Mouse (Mus musculus) left cerebral cortex, adult 8-10 months (tissue): ENCODE data around the gene Fads2. TPM values are rescaled to one million over a fixed set of nuclear protein-coding genes. Genes with fewer than 3 reads are reported as not detected.

ENCODE experiments used
- DNase-seq, 2 experiments: peaks; one replicate each; pipeline ENCODE4 v3.0.0; 2022; ENCODE audit warnings: low spot score in 2 of 2
- total RNA-seq, 4 experiments: library from RNA; stranded (reverse); gene quantifications; 2 replicates each; pipeline ENCODE4 v1.2.4; 2022

Gene Fads2
- total RNA-seq, 4 experiments from 2014 or later, result 123 to 134 (median 128) TPM

DNA sequence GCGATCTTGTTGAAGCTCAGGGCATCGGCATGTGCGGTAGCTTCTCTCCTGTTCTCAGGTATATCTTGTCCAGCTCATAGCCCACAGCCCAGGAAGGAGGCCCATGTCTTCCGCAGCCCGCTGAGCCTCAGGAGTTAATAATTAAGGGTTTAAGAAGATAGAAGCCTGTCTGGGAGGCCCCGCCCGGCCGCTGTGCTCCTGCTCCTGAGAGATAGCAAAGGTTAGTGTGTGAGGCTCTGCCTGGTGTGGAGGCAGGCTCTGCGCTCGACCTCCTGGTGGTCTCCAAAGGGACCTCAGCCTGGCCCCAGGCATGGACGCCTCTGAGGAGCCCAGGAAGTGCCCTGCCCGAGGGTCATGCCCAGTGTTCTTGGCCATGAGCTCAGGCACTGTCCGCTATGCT is 86.7 kb downstream of the Fads2 start:
- no peak for DNase-seq

GRCm38 (mm10) chr19:10013913-10014312 is 87.6 kb downstream of the Fads2 start:
- DNase-seq, result no peak

DNA sequence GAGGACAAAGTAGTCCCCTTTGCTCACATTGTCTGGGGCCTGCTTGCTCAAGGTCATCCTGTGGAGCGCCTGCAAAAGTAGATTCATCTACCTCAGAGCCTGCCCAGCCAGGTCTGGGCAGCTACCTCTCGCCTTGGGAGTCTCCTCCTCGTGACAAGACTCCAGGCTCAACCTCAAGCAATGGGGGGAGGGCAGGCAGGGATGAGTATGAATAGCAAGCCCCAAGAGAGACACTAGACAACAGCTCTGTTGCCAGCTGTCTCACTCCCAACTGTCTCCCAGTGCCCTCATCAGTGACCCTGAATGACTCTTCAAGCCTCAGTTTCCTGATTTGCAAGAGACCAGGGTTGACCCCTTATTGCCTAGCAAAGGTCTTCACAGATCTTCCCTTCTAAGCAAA is 88.2 kb downstream of the Fads2 start:
- DNase-seq, result no peak

- no peak for DNase-seq
These were observed 88.7 kb downstream of the Fads2 start for GRCm38 (mm10) chr19:10012827-10013278.

Other genes starting within 250 kb of the Fads2 start
- 10 to 100 TPM; 24.6 to 30.7 (median 27.3) TPM for gene Incenp, start 202.2 kb downstream of the Fads2 start, total RNA-seq
- gene Fth1, start 121.1 kb downstream of the Fads2 start, total RNA-seq, result 1,000 to 10,000 TPM; 2,793 to 3,196 (median 2,896) TPM
- 1 to 10 TPM; 1.1 to 2.3 (median 1.2) TPM for gene Best1, start 100.1 kb downstream of the Fads2 start, total RNA-seq
- 10 to 100 TPM in 2 of 4 experiments, 1 to 10 TPM in 2; 9.2 to 12.7 (median 11.1) TPM for gene Rab3il1, start 100.1 kb downstream of the Fads2 start, total RNA-seq
- gene Fads3, start 60.2 kb downstream of the Fads2 start, total RNA-seq, result 10 to 100 TPM; 25.9 to 28.5 (median 27.1) TPM
- 100 to 1,000 TPM; 194 to 215 (median 198) TPM for gene Fads1, start 81.1 kb upstream of the Fads2 start, total RNA-seq
- gene Tmem258, start 102.3 kb upstream of the Fads2 start, total RNA-seq, result 10 to 100 TPM; 70.4 to 87.1 (median 72.2) TPM
- gene Fen1, start 102.4 kb upstream of the Fads2 start, total RNA-seq, result 10 to 100 TPM; 11.7 to 14.4 (median 13.0) TPM
- 10 to 100 TPM; 28.7 to 33.3 (median 29.0) TPM for gene Myrf, start 139.0 kb upstream of the Fads2 start, total RNA-seq
- gene Dagla, start 203.1 kb upstream of the Fads2 start, total RNA-seq, result 10 to 100 TPM; 72.6 to 77.7 (median 74.9) TPM